ENCODE assay signal across 8 mouse cellular contexts in genomic region chr19:12008410-12009380, GRCm38 (mm10). TPM values are rescaled to one million over a fixed set of nuclear protein-coding genes. Genes with fewer than 3 reads are reported as not detected.
A peak's percentile ranks its signal among the peaks of the same experiment; 100 is the strongest.
DNase-seq lines count a peak whose midpoint lies in the region; ATAC-seq and TF ChIP-seq lines count a peak whose summit lies in the region.

No protein-coding gene starts in this region.

- H3K9ac ChIP-seq in intestine, embryonic 14.5 days (ENCODE audit: low read length): no peak overlapping the region
- H3K9ac ChIP-seq in intestine, postnatal 0 days (ENCODE audit: low read depth, low read length): no peak overlapping the region
- no peak overlapping the region for H3K9ac ChIP-seq in hindbrain, postnatal 0 days (replicated peaks; ENCODE audit: low read length)
- H3K9ac ChIP-seq in neural tube, embryonic 15.5 days (replicated peaks): no peak overlapping the region

- H3K4me1 ChIP-seq in intestine, embryonic 14.5 days (replicated peaks; ENCODE audit: control insufficient read depth, insufficient read depth, low read length): peaks cover 8% of the 10 kb centered on the region
- no peaks in the 10 kb centered on the region for H3K4me1 ChIP-seq in intestine, postnatal 0 days (replicated peaks; ENCODE audit: control insufficient read depth, insufficient read depth, low read length)
- H3K4me1 ChIP-seq in hindbrain, postnatal 0 days (ENCODE audit: insufficient read depth, low read length): 0 out of 2 replicates have a peak, but pooled peaks cover 7% of the 10 kb centered on the region
- peaks cover 35% of the 10 kb centered on the region for H3K4me1 ChIP-seq in neural tube, embryonic 15.5 days

- no peaks in the 10 kb centered on the region for H3K36me3 ChIP-seq in intestine, embryonic 14.5 days (ENCODE audit: control insufficient read depth, insufficient read depth, low read length)
- no peaks in the 10 kb centered on the region for H3K36me3 ChIP-seq in intestine, postnatal 0 days (ENCODE audit: control insufficient read depth, insufficient read depth)
- H3K36me3 ChIP-seq in hindbrain, postnatal 0 days (ENCODE audit: insufficient read depth, low read length): no peaks in the 10 kb centered on the region
- no peaks in the 10 kb centered on the region for H3K36me3 ChIP-seq in neural tube, embryonic 15.5 days

- no peaks in the 10 kb centered on the region for H3K27me3 ChIP-seq in intestine, embryonic 14.5 days (replicated peaks; ENCODE audit: control insufficient read depth, insufficient read depth, low read length)
- no peaks in the 10 kb centered on the region for H3K27me3 ChIP-seq in intestine, postnatal 0 days (replicated peaks; ENCODE audit: control insufficient read depth, insufficient read depth, low read length)
- no peaks in the 10 kb centered on the region for H3K27me3 ChIP-seq in hindbrain, postnatal 0 days (ENCODE audit: insufficient read depth, low read length)
- H3K27me3 ChIP-seq in neural tube, embryonic 15.5 days (replicated peaks): no peaks in the 10 kb centered on the region

- no peak overlapping the region; the same call in 1 of the 2 replicates for H3K4me2 ChIP-seq in intestine, embryonic 14.5 days (ENCODE audit: low read length)
- H3K4me2 ChIP-seq in intestine, postnatal 0 days (replicated peaks; ENCODE audit: low read depth): no peak overlapping the region; the same call in 1 of the 2 replicates
- peak overlapping the region; percentile 33 for H3K4me2 ChIP-seq in hindbrain, postnatal 0 days (ENCODE audit: low read depth, low read length)
- H3K4me2 ChIP-seq in neural tube, embryonic 15.5 days: peak overlapping the region; percentile 76

- intact Hi-C loops in left cerebral cortex, postnatal 4 days (cut with DNase I): loop anchor here (10.0 kb wide), 1 partner anchor 786 kb away; the partner anchor contains the start of genes Lpxn and Zfp91

- 35% methylated on average over 17 of the region's 17 CpGs for WGBS in intestine, embryonic 14.5 days
- 33% methylated on average over 17 of the region's 17 CpGs for WGBS in intestine, postnatal 0 days
- 25% methylated on average over 17 of the region's 17 CpGs for WGBS in hindbrain, postnatal 0 days
- 23% methylated on average over 17 of the region's 17 CpGs for WGBS in neural tube, embryonic 15.5 days

- H3K27ac ChIP-seq in intestine, embryonic 14.5 days (ENCODE audit: low read depth): peak overlapping the region; percentile 44; the same call in 1 of the 2 replicates
- no peak overlapping the region; the same call in 1 of the 2 replicates for H3K27ac ChIP-seq in intestine, postnatal 0 days (ENCODE audit: low read depth, low read length)
- peak overlapping the region; percentile 36; the same call in 1 of the 2 replicates for H3K27ac ChIP-seq in hindbrain, postnatal 0 days
- peak overlapping the region; percentile 49; the same call in 1 of the 2 replicates for H3K27ac ChIP-seq in neural tube, embryonic 15.5 days (replicated peaks)

- ATAC-seq in intestine, embryonic 14.5 days (replicated peaks; ENCODE audit: low FRiP score, low TSS enrichment, low read depth): no peak
- ATAC-seq in intestine, postnatal 0 days: no peak
- no peak for ATAC-seq in hindbrain, postnatal 0 days
- ATAC-seq in neural tube, embryonic 15.5 days (ENCODE audit: low FRiP score): no peak
- ATAC-seq in megakaryocyte progenitor cell, adult 5-6 weeks (replicated peaks; ENCODE audit: poor library complexity): no peak

- TF ChIP-seq CTCF in intestine, postnatal 0 days (IDR thresholded peaks at IDR 0.05; ENCODE audit: low read depth): no peak
- TF ChIP-seq CTCF in hindbrain, postnatal 0 days (IDR thresholded peaks at IDR 0.05; ENCODE audit: low read depth): no peak

- H3K9me3 ChIP-seq in intestine, embryonic 14.5 days (ENCODE audit: control insufficient read depth, low read length): no peaks in the 10 kb centered on the region
- H3K9me3 ChIP-seq in intestine, postnatal 0 days (ENCODE audit: control insufficient read depth): no peaks in the 10 kb centered on the region
- no peaks in the 10 kb centered on the region for H3K9me3 ChIP-seq in hindbrain, postnatal 0 days (ENCODE audit: low read length)
- H3K9me3 ChIP-seq in neural tube, embryonic 15.5 days (replicated peaks): no peaks in the 10 kb centered on the region

- DNase-seq in intestine, embryonic 14.5 days (ENCODE audit: low spot score): no peak
- peak; percentile 32 for DNase-seq in c-Kit-negative CD71-positive TER-119-positive erythroid progenitor cells, embryonic 14.5 days (ENCODE audit: low read depth, low spot score)
- DNase-seq in hindbrain, postnatal 0 days (ENCODE audit: low spot score): peak; percentile 21
- no peak for DNase-seq in left cerebral cortex, postnatal 4 days
- no peak for DNase-seq in urinary bladder, postnatal 25 days (ENCODE audit: low spot score)

- no peak overlapping the region for H3K4me3 ChIP-seq in intestine, embryonic 14.5 days (ENCODE audit: low read depth, low read length)
- H3K4me3 ChIP-seq in intestine, postnatal 0 days (ENCODE audit: low read depth, low read length): no peak overlapping the region
- H3K4me3 ChIP-seq in hindbrain, postnatal 0 days (ENCODE audit: low read length): no peak overlapping the region
- peak overlapping the region; percentile 61; the same call in 1 of the 2 replicates for H3K4me3 ChIP-seq in neural tube, embryonic 15.5 days (replicated peaks)

RNA-seq across cellular contexts. Expression of gene Olfr1423, which starts 32.4 kb away (rescaled TPM):
- polyA plus RNA-seq in intestine, embryonic 14.5 days (2014; fragmentation: Nextera tagmentation; extraction: Ambion mirVana): not detected in 2 replicates
- polyA plus RNA-seq in intestine, postnatal 0 days (2015; fragmentation: Nextera tagmentation; extraction: Ambion mirVana): not detected in 2 replicates
- not detected in 2 replicates for total RNA-seq in hindbrain, postnatal 0 days (2014; rRNA removed)
- polyA plus RNA-seq in hindbrain, postnatal 0 days (2015; fragmentation: Nextera tagmentation; extraction: Ambion mirVana): not detected in 2 replicates
- not detected in 2 replicates for polyA plus RNA-seq in neural tube, embryonic 15.5 days (2015; fragmentation: Nextera tagmentation; extraction: Ambion mirVana)
- total RNA-seq in left cerebral cortex, postnatal 4 days (2021): not detected
- 0.07 TPM in 1 of 2 replicates, not detected in the other for total RNA-seq in megakaryocyte progenitor cell, adult 5-6 weeks (2015)
- total RNA-seq in megakaryocyte progenitor cell, adult 5-6 weeks (2017): not detected in 2 replicates

RNA-seq across cellular contexts. Expression of gene Osbp, which starts 43.0 kb away (rescaled TPM):
- 8.8 and 9.0 TPM in 2 replicates for polyA plus RNA-seq in intestine, embryonic 14.5 days (2014; fragmentation: Nextera tagmentation; extraction: Ambion mirVana)
- polyA plus RNA-seq in intestine, postnatal 0 days (2015; fragmentation: Nextera tagmentation; extraction: Ambion mirVana): 6.2 and 6.9 TPM in 2 replicates
- 25.5 and 28.0 TPM in 2 replicates for total RNA-seq in hindbrain, postnatal 0 days (2014; rRNA removed)
- polyA plus RNA-seq in hindbrain, postnatal 0 days (2015; fragmentation: Nextera tagmentation; extraction: Ambion mirVana): 2.5 and 2.6 TPM in 2 replicates
- polyA plus RNA-seq in neural tube, embryonic 15.5 days (2015; fragmentation: Nextera tagmentation; extraction: Ambion mirVana): 3.4 and 3.8 TPM in 2 replicates
- 10 to 100 TPM; 52.5 to 54.4 TPM for total RNA-seq in left cerebral cortex, postnatal 4 days (2021)
- total RNA-seq in megakaryocyte progenitor cell, adult 5-6 weeks (2015): 35.3 and 40.5 TPM in 2 replicates
- total RNA-seq in megakaryocyte progenitor cell, adult 5-6 weeks (2017): 42.1 and 50.8 TPM in 2 replicates

RNA-seq across cellular contexts. Expression of gene Olfr1424, which starts 53.8 kb away (rescaled TPM):
- polyA plus RNA-seq in intestine, embryonic 14.5 days (2014; fragmentation: Nextera tagmentation; extraction: Ambion mirVana): 0.12 TPM in 1 of 2 replicates, not detected in the other
- polyA plus RNA-seq in intestine, postnatal 0 days (2015; fragmentation: Nextera tagmentation; extraction: Ambion mirVana): not detected in 2 replicates
- total RNA-seq in hindbrain, postnatal 0 days (2014; rRNA removed): not detected in 2 replicates
- polyA plus RNA-seq in hindbrain, postnatal 0 days (2015; fragmentation: Nextera tagmentation; extraction: Ambion mirVana): not detected in 2 replicates
- polyA plus RNA-seq in neural tube, embryonic 15.5 days (2015; fragmentation: Nextera tagmentation; extraction: Ambion mirVana): not detected in 2 replicates
- total RNA-seq in left cerebral cortex, postnatal 4 days (2021): not detected
- not detected in 2 replicates for total RNA-seq in megakaryocyte progenitor cell, adult 5-6 weeks (2015)
- not detected in 2 replicates for total RNA-seq in megakaryocyte progenitor cell, adult 5-6 weeks (2017)

Comparison
In these comparisons a context has a peak if more than half of its experiments do, and no peak if none do; other contexts are left out.
1. DNase-seq: peak in c-Kit-negative CD71-positive TER-119-positive erythroid progenitor cells, embryonic 14.5 days (single experiment) and hindbrain, postnatal 0 days (single experiment); none in intestine, embryonic 14.5 days (single experiment), left cerebral cortex, postnatal 4 days (single experiment) and urinary bladder, postnatal 25 days (single experiment).
2. H3K4me2 ChIP-seq: peak in hindbrain, postnatal 0 days (single experiment) and neural tube, embryonic 15.5 days (single experiment); none in intestine, embryonic 14.5 days (single experiment) and intestine, postnatal 0 days (single experiment).